Mouse (Mus musculus): ENCODE measurements around the gene Tnfsf18.

GRCm38 (mm10) chr1:161444858-161445257 is 49.6 kb upstream of the Tnfsf18 start:
- no peak for TF ChIP-seq NELFE (IDR thresholded peaks at IDR 0.05; ENCODE audit: low read depth, low read length)
- TF ChIP-seq POLR2A (IDR thresholded peaks at IDR 0.05; ENCODE audit: control insufficient read depth in 1 of 2, insufficient read depth in 1 of 2, low read depth in 1 of 2, low read length in 2 of 2, poor library complexity in 1 of 2) = no peak
- TF ChIP-seq TCF12 (IDR thresholded peaks at IDR 0.05; ENCODE audit: low read depth, low read length) = no peak
- TF ChIP-seq SIN3A (IDR thresholded peaks at IDR 0.05; ENCODE audit: low read length) = no peak
- no peak for TF ChIP-seq GATA1 (IDR thresholded peaks at IDR 0.05; ENCODE audit: low read depth, low read length)
- no peak for TF ChIP-seq CTCF (IDR thresholded peaks at IDR 0.05 in 2 of 3, conservative IDR thresholded peaks at IDR 0.05 in 1 of 3; ENCODE audit: control insufficient read depth in 1 of 3, insufficient read depth in 1 of 3, low read depth in 2 of 3, low read length in 3 of 3, poor library complexity in 1 of 3, severe bottlenecking in 1 of 3)
- TF ChIP-seq MAX (IDR thresholded peaks at IDR 0.05; ENCODE audit: low read length) = no peak
- TF ChIP-seq CHD1 (IDR thresholded peaks at IDR 0.05; ENCODE audit: low read depth, low read length) = no peak
- no peak for TF ChIP-seq USF2 (IDR thresholded peaks at IDR 0.05; ENCODE audit: borderline replicate concordance in 1 of 2, insufficient read depth in 1 of 2, low read depth in 1 of 2, low read length in 2 of 2)
- TF ChIP-seq POLR2AphosphoS5 (IDR thresholded peaks at IDR 0.05; ENCODE audit: borderline replicate concordance, low read depth, low read length) = no peak
- TF ChIP-seq POLR2AphosphoS2 (IDR thresholded peaks at IDR 0.05; ENCODE audit: low read length) = no peak
- no peak for TF ChIP-seq ZMIZ1 (IDR thresholded peaks at IDR 0.05; ENCODE audit: low read depth, low read length)

Data from MEL (cell line).